Mouse (Mus musculus) cortical plate, adult 2 months (tissue): ENCODE data around the gene Cdc7.

Experiments used
- CTCF ChIP-seq: fragments of 200-500 bp; IDR thresholded peaks from 2 replicates; pipeline ENCODE4 v1.5.1; 2011; ENCODE audit warnings: mild to moderate bottlenecking, control low read depth, low read length; ENCODE audit not compliant: insufficient read depth; ENCODE audit errors: extremely low read depth
- POLR2A ChIP-seq: fragments of 200-500 bp; IDR thresholded peaks from 2 replicates; pipeline ENCODE4 v1.6.1; 2011; ENCODE audit warnings: mild to moderate bottlenecking, low read length, control low read depth; ENCODE audit not compliant: insufficient read depth; ENCODE audit errors: extremely low read depth

DNA sequence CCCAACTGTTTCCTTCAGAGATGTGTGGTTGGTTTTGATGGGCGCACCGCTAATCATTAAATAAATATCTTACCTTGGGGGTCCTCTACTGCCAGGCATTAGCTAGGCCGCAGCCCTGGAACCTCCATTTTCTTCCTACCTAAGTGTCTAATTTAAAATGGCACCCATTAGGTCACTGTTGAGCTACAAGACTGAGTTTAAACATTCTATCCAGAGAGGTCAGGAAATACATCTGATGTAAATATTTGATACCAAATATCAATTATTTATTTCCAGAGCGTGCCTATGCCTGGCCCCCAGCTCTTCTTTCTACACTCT lies 37.8 kb upstream of the Cdc7 start:
- TF ChIP-seq CTCF (no peak), POLR2A (no peak)
